Mouse (Mus musculus) liver, adult (tissue): ENCODE data around the gene Mecp2.

Source experiments
- GATA4 ChIP-seq: IDR thresholded peaks from 2 replicates; pipeline ENCODE4 v1.6.1; 2014; ENCODE audit warnings: mild to moderate bottlenecking, low read length; ENCODE audit not compliant: insufficient replicate concordance

Mecp2 gene

DNA sequence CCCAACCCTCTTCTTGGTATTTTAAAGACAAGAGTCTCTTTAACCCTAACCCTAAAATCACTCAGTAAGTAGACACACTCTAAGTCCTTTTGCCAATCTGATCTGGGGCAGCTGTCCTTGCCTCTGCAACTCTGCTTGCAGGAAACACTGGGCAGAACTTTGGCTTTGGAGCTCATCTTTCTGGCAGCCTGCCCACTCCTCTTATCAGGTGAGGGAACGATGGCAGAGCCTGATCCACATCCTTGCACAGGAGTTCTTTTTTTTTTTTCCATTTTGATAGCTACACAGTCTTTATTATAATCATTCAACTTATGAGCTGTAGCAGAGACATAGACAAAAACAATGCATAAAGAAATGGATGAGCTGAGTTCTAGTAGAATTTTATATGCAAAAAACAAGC is 90.1 kb downstream of the Mecp2 start:
- TF ChIP-seq GATA4: no peak

DNA sequence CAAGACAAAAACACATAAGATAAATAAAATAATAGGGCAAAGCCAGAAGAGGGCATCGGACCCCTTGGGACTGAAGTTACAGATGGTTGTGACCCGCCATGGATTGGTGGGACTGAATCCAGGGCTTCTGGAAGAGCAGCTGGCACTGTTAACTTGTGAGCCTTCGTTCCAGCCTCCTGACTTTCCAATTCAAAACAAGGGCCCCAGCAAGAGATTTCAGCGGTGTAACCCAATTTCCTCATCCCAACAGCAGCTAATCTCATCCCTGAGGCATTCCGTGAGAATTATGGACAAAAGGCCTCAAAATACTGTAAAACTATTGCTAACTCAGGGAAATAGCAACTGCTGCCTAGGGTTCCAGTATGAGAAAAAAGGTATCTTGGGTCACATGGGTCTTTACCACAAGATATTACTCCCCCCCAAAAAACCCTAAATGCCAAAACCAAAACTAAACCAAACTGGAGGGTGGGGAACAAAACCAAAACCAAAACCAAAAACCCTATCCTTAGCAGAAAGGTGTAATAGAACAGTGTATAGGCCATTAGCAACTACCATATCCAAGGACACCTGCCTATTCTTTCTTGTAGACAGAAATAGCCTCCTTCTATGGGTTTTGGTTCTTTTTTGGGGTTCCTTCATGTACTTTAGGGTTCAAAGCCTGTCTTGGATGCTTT is 97.3 kb downstream of the Mecp2 start:
- TF ChIP-seq GATA4: no peak

- no peak for TF ChIP-seq GATA4
Measured at GRCm38 (mm10) chrX:74030000-74030399, 105.2 kb downstream of the Mecp2 start.

GRCm38 (mm10) chrX:74023188-74024049 is 111.7 kb downstream of the Mecp2 start, which contains the start of gene Irak1:
Gene Irak1 (minus strand): TSS chrX:74023918.
- TF ChIP-seq GATA4: no peak

DNA sequence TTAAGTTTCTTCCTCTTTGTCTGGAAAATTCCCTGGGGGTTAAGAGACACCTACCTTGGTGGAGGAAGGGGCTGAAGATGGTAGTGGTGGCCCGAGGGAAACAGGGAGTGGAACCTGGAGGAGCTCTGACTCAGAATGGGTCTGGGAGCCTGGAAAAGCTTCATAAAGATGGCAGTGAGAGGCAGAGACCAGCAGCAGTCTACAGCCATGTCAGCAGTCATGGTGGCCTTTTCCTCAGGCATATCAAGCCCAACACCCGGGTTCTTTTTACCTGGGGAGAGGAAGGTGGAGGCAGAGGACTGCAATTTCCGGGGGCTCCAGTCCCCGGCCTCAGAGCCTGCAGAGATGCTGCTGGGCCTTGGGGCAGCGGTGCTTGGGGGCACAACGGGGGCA is 112.4 kb downstream of the Mecp2 start:
- TF ChIP-seq GATA4: no peak

GRCm38 (mm10) chrX:74014597-74014996 is 120.6 kb downstream of the Mecp2 start:
- no peak for TF ChIP-seq GATA4

DNA sequence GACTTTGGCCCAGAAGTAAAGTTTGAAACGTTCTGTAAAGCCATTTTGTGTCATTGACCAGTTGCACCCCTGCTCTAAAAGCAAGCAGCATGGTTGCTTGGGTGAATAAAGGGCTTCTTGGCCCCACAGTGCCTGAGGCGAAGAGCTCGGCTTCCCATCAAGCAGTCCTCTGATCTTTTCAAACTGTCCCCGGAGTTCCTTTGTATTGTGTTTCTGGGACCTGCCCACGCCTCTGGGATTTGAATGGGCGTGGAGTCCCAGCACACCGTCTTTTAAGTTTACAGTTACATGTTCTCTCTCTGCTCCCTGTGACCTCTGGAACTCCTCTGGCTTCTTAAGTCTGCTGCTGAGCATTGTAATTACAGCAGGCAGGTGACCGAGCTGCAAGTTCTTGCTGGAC is 127.1 kb downstream of the Mecp2 start:
- no peak for TF ChIP-seq GATA4

DNA sequence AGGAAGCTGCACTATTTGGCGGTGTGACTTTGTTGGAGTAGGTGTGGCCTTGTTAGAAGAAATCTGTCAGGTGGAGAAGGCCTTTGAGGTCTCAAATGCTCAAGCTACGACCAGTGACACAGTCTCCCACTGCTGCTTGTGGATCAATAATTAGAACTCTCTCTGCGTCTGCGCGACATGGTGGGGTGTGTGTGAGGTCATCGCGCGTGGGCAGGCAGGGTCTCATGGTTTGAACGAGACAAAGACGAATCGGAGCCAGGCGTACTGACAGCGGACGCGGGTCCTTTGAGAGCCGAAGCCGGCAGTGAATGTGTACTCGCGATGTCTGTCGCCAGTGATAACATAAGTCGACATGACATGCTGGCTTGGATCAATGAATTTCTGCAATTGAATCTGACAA is 128.8 kb downstream of the Mecp2 start:
- no peak for TF ChIP-seq GATA4

DNA sequence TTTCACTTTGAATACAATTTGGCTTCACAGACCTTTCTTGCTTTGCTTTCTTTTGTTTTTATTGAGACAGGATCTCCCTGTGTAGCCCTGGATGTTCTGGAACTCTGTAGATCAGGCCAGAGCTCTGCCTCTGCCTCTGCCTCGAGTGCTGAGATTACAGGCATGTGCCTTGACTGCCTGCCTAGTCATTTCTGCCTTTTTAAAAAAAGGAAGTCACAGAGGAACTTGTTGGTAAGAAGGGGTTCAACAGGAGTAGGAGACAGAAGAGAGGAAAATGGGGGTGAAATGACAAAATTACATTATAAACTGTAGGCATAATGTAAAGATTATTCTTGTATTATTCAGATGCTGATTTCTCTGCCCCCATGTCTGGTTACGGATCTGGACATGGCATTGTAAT is 131.5 kb downstream of the Mecp2 start:
- no peak for TF ChIP-seq GATA4

- no peak for TF ChIP-seq GATA4
Measured at GRCm38 (mm10) chrX:74001024-74001423, 134.1 kb downstream of the Mecp2 start.

DNA sequence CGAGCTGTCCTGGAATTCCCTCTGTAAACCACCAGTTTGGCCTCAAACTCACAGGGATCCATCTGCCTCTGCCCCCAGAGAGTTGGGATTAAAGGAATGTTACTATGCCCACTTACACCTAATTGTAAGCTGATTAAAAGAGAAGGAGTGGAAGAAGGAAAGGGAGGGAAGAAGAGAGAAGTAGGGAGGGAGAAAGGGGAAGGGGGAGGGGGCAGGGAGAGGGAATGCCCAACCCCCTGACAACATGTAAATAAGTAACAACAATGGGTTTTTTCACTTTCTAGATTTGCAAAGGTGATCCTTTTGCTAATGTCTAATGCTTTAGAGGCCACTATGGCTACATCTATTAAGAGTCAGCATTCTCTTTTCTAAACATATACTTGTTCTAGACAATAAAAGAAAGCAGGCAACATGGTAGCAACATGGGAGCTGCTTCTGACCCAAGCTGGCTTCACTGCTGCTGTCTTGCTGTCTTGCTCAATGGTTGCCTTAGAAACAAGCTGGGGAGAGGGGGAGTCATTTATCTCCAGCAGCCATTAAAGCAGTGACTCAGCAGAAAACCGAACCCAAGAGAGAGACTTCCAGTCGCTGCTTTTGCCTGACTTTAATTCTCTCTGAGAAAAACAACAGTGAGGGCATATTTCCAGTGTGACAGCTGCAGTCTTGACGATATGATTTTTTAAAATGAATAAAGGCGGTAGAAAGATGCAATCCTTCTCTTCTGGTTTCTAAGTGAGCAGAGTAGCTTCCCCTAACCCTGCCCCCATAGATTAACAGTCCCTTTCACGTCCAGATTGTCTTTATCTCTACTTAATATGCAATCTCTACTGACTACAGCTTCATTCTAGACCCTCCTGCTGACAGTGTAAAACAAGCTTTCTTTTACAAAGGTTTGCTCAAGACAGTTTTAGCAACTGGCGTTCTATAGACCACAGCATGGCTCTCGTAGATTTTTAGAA is 136.0 kb downstream of the Mecp2 start:
- no peak for TF ChIP-seq GATA4

DNA sequence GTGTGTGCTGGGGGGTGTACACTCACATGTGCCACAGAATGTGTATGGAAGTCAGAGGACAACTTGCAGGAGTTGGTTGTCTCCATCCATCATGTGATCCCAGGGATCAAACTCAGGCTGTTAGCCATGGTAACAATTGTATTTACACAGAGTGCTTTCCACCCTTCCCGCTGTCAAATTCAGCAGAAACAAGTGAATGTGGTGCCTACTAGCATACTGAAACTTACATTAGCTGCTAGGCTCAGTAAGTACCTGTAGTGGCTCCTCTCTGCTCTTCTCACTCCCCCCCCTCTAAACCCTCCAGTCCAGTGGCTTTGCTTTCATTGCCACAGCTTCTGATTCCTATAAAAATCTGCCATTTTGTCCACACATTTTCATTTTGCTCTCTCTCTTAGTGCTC is 157.4 kb downstream of the Mecp2 start:
- TF ChIP-seq GATA4: no peak
